Mouse (Mus musculus): Measurements from ENCODE around the gene Fggy. TPM values are rescaled to one million over a fixed set of nuclear protein-coding genes. Genes with fewer than 3 reads are reported as not detected.

The Fggy gene
- total RNA-seq, 2 experiments from 2014 or later, result 15.7 to 18.3 TPM

- H3K27ac ChIP-seq, result peak overlapping the region; percentile 91
- no peak for TF ChIP-seq CTCF (IDR thresholded peaks at IDR 0.05)
- no peak for DNase-seq (ENCODE audit: extremely low spot score in 1 of 2, low spot score in 2 of 2)
- peak overlapping the region; percentile 67 for H3K4me3 ChIP-seq
- intact Hi-C loops (cut with DNase I), result loop anchor here (1.0 kb wide), 1 partner anchor 503 kb away; no protein-coding TSS in a partner anchor
Observed at GRCm38 (mm10) chr4:95556663-95557332, 509 bp upstream of the Fggy start.

DNA sequence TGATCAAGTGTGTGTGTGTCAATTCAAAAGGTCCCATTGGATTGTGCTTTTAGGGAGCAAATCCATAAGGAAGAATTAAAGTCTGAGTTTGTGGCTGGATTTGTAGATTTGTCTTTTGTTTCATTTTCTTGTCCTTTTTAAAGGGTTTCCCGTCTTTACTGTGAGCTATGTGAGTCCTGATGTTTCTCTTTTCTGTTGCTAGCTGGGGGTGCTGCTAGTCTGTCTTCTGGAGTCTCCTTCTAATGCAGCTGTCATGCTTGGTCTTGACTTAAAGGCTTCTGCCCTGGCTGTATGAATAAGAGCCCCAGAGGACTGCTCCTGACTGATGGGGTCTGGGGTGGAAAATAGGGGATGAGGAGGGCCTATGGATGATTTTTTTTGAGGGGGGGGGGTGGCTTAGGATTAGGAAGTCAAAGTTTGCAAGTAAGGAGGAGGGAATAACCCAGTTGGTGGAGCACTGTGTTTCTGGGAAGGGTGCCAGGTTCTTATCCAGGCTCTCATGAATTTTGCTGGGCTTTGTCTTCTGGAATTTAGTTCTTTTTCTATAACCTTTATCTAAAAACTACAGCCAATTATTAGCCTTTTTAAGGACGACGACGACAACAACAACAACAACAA, 1.1 kb downstream of the Fggy start:
- DNase-seq (ENCODE audit: extremely low spot score in 1 of 2, low spot score in 2 of 2), result no peak
- intact Hi-C loops (cut with DNase I), result no loop called here
- Histone ChIP-seq H3K4me3 (peak overlapping the region; percentile 67), H3K27ac (peak overlapping the region; percentile 91)
- no peak for TF ChIP-seq CTCF (IDR thresholded peaks at IDR 0.05)

GRCm38 (mm10) chr4:95571621-95572020, 14.3 kb downstream of the Fggy start:
- Histone ChIP-seq H3K4me3 (no peak overlapping the region), H3K27ac (no peak overlapping the region)
- no peak for TF ChIP-seq CTCF (IDR thresholded peaks at IDR 0.05)
- no peak for DNase-seq (ENCODE audit: extremely low spot score in 1 of 2, low spot score in 2 of 2)
- intact Hi-C loops (cut with DNase I), result no loop called here

GRCm38 (mm10) chr4:95573704-95574103, 16.4 kb downstream of the Fggy start:
- Histone ChIP-seq H3K4me3 (no peak overlapping the region), H3K27ac (no peak overlapping the region)
- TF ChIP-seq CTCF (IDR thresholded peaks at IDR 0.05), result no peak
- intact Hi-C loops (cut with DNase I), result no loop called here
- DNase-seq (ENCODE audit: extremely low spot score in 1 of 2, low spot score in 2 of 2), result no peak

- intact Hi-C loops (cut with DNase I), result no loop called here
- no peak for DNase-seq (ENCODE audit: extremely low spot score in 1 of 2, low spot score in 2 of 2)
Observed at GRCm38 (mm10) chr4:95575411-95575911, 18.2 kb downstream of the Fggy start.

DNA sequence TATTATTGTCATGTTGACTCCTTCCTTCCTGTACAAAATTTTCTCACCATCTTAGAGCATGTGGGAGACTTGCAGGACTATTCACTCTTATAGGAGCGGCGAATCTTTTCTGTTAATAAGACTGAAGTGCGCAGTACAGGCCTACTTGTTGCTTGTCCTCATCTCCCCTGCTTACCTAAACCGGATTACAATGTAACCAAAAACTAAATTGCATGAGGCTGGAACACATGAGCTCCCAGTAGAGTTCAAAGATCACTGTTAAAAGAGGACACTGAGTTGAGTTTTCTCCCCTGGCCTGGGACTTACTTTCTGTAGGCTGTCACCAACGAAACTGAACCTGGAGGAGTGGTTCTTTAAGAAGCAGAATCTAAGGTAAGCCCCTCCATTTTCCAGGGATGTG, 21.9 kb downstream of the Fggy start:
- Histone ChIP-seq H3K27ac (no peak overlapping the region), H3K4me3 (no peak overlapping the region)
- no peak for TF ChIP-seq CTCF (IDR thresholded peaks at IDR 0.05)
- intact Hi-C loops (cut with DNase I), result no loop called here
- DNase-seq (ENCODE audit: extremely low spot score in 1 of 2, low spot score in 2 of 2), result no peak

More at GRCm38 (mm10) chr4:95575411-95575911, 18.2 kb downstream of the Fggy start:
- TF ChIP-seq CTCF (IDR thresholded peaks at IDR 0.05), result no peak
- no peak overlapping the region for H3K4me3 ChIP-seq
- no peak overlapping the region for H3K27ac ChIP-seq

DNA sequence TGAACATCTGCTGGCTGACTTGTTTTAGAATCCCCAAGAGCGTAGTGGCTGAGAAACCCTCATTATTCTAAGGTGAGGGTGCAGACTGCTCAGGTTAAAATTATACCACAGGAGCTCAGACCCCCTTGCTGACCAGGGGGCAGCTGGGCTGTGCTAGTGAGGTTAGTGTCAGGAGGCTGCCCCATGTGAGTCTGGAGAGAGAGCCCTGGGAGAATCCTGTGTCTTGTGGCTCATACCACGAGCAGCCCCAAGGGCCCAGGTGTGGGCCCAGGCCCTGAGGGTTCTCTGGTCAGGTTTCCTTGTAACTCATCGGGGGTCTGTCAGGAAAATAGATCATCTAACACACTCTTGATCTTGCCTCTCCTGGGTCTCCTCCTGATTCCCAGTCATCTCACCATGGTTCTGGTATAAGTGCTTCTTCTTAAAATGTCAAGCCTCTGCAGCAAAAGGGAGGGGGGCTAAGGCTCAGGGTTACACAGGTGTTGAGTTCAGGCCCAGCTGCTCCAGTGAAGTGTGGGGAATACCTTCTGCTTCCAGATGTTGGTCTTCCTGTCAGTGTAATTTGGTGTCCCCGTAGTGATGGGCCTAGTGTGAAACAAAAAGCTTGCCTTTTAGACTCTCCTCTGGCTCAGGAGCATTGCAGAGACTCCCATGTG, 26.9 kb downstream of the Fggy start:
- no peak overlapping the region for H3K4me3 ChIP-seq
- H3K27ac ChIP-seq, result no peak overlapping the region
- DNase-seq (ENCODE audit: extremely low spot score in 1 of 2, low spot score in 2 of 2), result no peak
- intact Hi-C loops (cut with DNase I), result no loop called here
- no peak for TF ChIP-seq CTCF (IDR thresholded peaks at IDR 0.05)

- no peak for TF ChIP-seq CTCF (IDR thresholded peaks at IDR 0.05)
- DNase-seq (ENCODE audit: extremely low spot score in 1 of 2, low spot score in 2 of 2), result no peak
- intact Hi-C loops (cut with DNase I), result no loop called here
Observed at GRCm38 (mm10) chr4:95586274-95587001, 29.1 kb downstream of the Fggy start.

DNA sequence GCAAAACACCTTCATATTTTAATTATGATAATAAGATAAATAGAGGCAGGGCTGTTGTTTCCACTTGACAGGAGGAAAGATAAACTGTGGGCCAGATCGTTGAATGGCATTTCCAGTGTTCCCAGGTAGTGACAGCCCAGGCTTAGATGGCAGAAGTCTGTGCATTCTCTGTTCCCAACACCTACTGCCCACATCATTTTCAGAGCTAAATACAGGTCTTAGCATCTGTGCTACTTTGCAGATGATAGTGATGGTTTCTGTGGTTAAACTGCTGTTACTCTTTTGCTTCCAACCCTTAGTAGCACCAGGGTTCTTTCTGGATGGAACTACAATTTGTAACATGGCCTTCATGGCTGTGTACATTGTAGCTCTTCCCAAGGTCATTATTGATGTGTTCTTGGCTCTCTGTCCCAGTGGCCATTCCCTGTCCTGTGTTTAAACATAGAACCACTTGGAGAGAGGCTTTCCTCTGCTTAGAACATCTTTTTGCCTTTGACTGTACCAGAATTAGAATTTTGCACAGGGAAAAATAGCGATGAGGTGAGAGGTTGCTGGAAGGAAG, 31.5 kb downstream of the Fggy start:
- peak; percentile 12 to 18 for DNase-seq (ENCODE audit: extremely low spot score in 1 of 2, low spot score in 2 of 2)
- Histone ChIP-seq H3K4me3 (no peak overlapping the region), H3K27ac (peak overlapping the region; percentile 29; the same call in 1 of the 2 replicates)
- intact Hi-C loops (cut with DNase I), result no loop called here
- TF ChIP-seq CTCF (IDR thresholded peaks at IDR 0.05), result no peak

More at GRCm38 (mm10) chr4:95586274-95587001, 29.1 kb downstream of the Fggy start:
- Histone ChIP-seq H3K4me3 (no peak overlapping the region), H3K27ac (no peak overlapping the region)

DNA sequence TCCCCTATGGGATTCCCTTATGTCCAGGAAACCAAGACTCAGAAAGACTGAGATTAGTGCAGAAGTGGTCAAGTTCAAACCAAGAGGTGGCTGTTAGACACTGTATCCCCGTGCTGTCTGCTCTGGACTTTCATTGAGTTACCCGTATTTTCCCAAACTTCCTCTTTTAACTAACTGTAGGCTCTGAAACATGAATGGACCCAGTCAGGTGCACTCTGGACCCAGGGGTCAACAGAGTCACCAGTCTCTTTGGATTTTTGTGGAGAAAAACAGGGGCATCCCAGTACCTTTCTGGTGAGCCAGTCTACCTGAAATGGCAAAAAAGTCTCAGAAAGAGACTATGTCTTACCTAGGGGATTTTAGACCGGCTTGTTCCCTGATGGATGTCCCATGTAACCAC, 33.6 kb downstream of the Fggy start:
- no peak overlapping the region for H3K4me3 ChIP-seq
- no peak overlapping the region for H3K27ac ChIP-seq
- no peak for TF ChIP-seq CTCF (IDR thresholded peaks at IDR 0.05)
- intact Hi-C loops (cut with DNase I), result no loop called here
- no peak for DNase-seq (ENCODE audit: extremely low spot score in 1 of 2, low spot score in 2 of 2)

GRCm38 (mm10) chr4:95597208-95597607, 39.9 kb downstream of the Fggy start:
- intact Hi-C loops (cut with DNase I), result no loop called here
- TF ChIP-seq CTCF (IDR thresholded peaks at IDR 0.05), result no peak
- H3K4me3 ChIP-seq, result no peak overlapping the region
- no peak for DNase-seq (ENCODE audit: extremely low spot score in 1 of 2, low spot score in 2 of 2)
- H3K27ac ChIP-seq, result no peak overlapping the region
